Mouse (Mus musculus): Measurements from ENCODE around the gene Mlec. TPM values are rescaled to one million over a fixed set of nuclear protein-coding genes. Genes with fewer than 3 reads are reported as not detected.
"Not testable (repeated sequence)": the region's sequence is repeated elsewhere in the genome, so short reads cannot be mapped to it uniquely, and the experiment has no call there.

The Mlec gene
- polyA plus RNA-seq, 1 experiment from 2014 or later: 56.4 TPM

DNA sequence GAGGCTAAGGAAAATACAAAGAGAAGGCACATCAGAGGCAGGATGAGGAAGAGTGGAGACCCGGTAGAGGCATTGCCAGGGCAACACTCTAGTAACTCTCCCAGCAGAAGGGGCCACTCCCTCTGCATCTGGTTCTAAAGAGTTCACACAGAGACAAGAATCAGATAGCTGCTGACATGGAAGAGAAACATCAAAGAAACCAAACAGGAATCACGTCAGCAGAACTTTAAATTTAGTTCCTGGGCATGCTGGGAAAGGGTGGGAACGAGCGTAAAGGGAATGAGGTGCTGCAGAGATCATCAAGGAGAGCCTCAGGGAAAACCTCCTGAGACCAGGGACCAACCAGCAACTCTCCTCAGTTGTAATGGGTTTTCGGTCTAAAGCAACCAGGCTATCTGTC lies 7.0 kb downstream of the Mlec start:
- Histone ChIP-seq H3K27ac (ENCODE audit: low read depth, low read length) (no peak overlapping the region), H3K36me3 (ENCODE audit: control insufficient read depth, insufficient read depth, low read length) (peaks cover 16% of the 10 kb centered on the region), H3K9ac (ENCODE audit: low read length) (no peak overlapping the region), H3K4me1 (replicated peaks; ENCODE audit: control insufficient read depth, insufficient read depth, low read length) (peaks cover 6% of the 10 kb centered on the region), H3K4me3 (ENCODE audit: low read depth, low read length) (no peak overlapping the region), H3K27me3 (ENCODE audit: control insufficient read depth, insufficient read depth, low read length) (no peaks in the 10 kb centered on the region), H3K9me3 (ENCODE audit: control insufficient read depth, low read length) (no peaks in the 10 kb centered on the region), H3K4me2 (ENCODE audit: low read depth, low read length, severe bottlenecking) (no peak overlapping the region)
- DNase-seq (ENCODE audit: low spot score) (no peak), ATAC-seq (replicated peaks; ENCODE audit: low FRiP score) (no peak)
- 93% methylated on average over 5 of the region's 5 CpGs for WGBS

GRCm38 (mm10) chr5:115149675-115150459 lies 8.1 kb downstream of the Mlec start:
- Histone ChIP-seq H3K27me3 (ENCODE audit: control insufficient read depth, insufficient read depth, low read length) (no peaks in the 10 kb centered on the region), H3K9me3 (ENCODE audit: control insufficient read depth, low read length) (no peaks in the 10 kb centered on the region), H3K4me3 (ENCODE audit: low read depth, low read length) (no peak overlapping the region), H3K27ac (ENCODE audit: low read depth, low read length) (no peak overlapping the region), H3K36me3 (ENCODE audit: control insufficient read depth, insufficient read depth, low read length) (peaks cover 16% of the 10 kb centered on the region), H3K4me2 (ENCODE audit: low read depth, low read length, severe bottlenecking) (no peak overlapping the region), H3K9ac (ENCODE audit: low read length) (no peak overlapping the region), H3K4me1 (replicated peaks; ENCODE audit: control insufficient read depth, insufficient read depth, low read length) (no peaks in the 10 kb centered on the region)
- DNase-seq (ENCODE audit: low spot score) (no peak), ATAC-seq (replicated peaks; ENCODE audit: low FRiP score) (no peak)
- 97% methylated on average over 14 of the region's 14 CpGs for WGBS

DNA sequence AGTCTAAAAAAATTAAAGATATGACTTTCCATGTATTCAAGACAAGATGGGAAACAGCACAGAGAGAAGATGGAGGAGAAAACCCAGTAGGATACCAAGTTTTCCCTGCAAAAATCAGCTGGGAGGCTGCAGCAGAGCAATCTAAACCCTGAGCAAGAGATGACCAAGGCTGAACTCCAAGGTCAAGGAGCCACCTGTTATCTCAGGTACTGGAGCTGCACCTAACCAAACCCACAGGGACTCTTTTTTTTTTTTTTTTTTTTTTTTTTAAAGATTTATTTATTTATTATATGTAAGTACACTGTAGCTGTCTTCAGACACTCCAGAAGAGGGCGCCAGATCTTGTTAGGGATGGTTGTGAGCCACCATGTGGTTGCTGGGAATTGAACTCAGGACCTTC lies 9.1 kb downstream of the Mlec start:
- H3K36me3 ChIP-seq (ENCODE audit: control insufficient read depth, insufficient read depth, low read length): peaks cover 16% of the 10 kb centered on the region
- no CpG with 5 or more reads among the region's 1 CpGs for WGBS
- H3K27ac ChIP-seq (ENCODE audit: low read depth, low read length); H3K27me3 ChIP-seq (ENCODE audit: control insufficient read depth, insufficient read depth, low read length); H3K9ac ChIP-seq (ENCODE audit: low read length); H3K4me2 ChIP-seq (ENCODE audit: low read depth, low read length, severe bottlenecking); H3K9me3 ChIP-seq (ENCODE audit: control insufficient read depth, low read length); DNase-seq (ENCODE audit: low spot score); H3K4me1 ChIP-seq (replicated peaks; ENCODE audit: control insufficient read depth, insufficient read depth, low read length); ATAC-seq (replicated peaks; ENCODE audit: low FRiP score); H3K4me3 ChIP-seq (ENCODE audit: low read depth, low read length): not testable (repeated sequence)

DNA sequence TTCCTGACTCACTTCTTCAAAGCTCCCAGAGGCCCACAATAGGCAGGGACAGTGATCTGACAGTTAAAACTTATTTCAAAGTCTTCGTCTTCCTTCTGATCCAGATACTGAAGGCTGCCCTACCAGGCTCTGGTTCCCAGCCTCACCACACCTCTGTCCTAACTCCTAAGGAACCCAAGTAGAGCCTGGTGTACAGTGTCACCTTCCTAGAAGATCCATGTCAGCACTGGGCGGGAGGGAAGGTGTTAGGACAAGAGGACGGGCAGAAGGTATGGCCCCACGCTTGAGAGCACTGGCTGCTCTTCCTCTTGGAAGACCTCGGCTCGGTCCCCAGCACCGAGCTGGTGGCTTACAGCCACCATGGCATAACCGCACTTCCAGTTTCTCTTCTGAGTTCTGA lies 9.6 kb downstream of the Mlec start:
- Histone ChIP-seq H3K9ac (ENCODE audit: low read length) (no peak overlapping the region), H3K27me3 (ENCODE audit: control insufficient read depth, insufficient read depth, low read length) (no peaks in the 10 kb centered on the region), H3K27ac (ENCODE audit: low read depth, low read length) (no peak overlapping the region), H3K4me1 (replicated peaks; ENCODE audit: control insufficient read depth, insufficient read depth, low read length) (no peaks in the 10 kb centered on the region), H3K9me3 (ENCODE audit: control insufficient read depth, low read length) (no peaks in the 10 kb centered on the region), H3K36me3 (ENCODE audit: control insufficient read depth, insufficient read depth, low read length) (peaks cover 16% of the 10 kb centered on the region), H3K4me3 (ENCODE audit: low read depth, low read length) (no peak overlapping the region), H3K4me2 (ENCODE audit: low read depth, low read length, severe bottlenecking) (no peak overlapping the region)
- ATAC-seq (replicated peaks; ENCODE audit: low FRiP score) (no peak), DNase-seq (ENCODE audit: low spot score) (no peak)
- 91% methylated on average over 8 of the region's 8 CpGs for WGBS

GRCm38 (mm10) chr5:115147388-115147787 lies 10.6 kb downstream of the Mlec start:
- 95% methylated on average over 3 of the region's 3 CpGs for WGBS
- ATAC-seq (replicated peaks; ENCODE audit: low FRiP score): no peak
- no peak overlapping the region for H3K27ac ChIP-seq (ENCODE audit: low read depth, low read length)

GRCm38 (mm10) chr5:115146747-115147130 lies 11.2 kb downstream of the Mlec start:
- Histone ChIP-seq H3K27me3 (ENCODE audit: control insufficient read depth, insufficient read depth, low read length) (no peaks in the 10 kb centered on the region), H3K36me3 (ENCODE audit: control insufficient read depth, insufficient read depth, low read length) (peaks cover 16% of the 10 kb centered on the region), H3K4me1 (replicated peaks; ENCODE audit: control insufficient read depth, insufficient read depth, low read length) (no peaks in the 10 kb centered on the region), H3K9me3 (ENCODE audit: control insufficient read depth, low read length) (no peaks in the 10 kb centered on the region), H3K9ac (ENCODE audit: low read length) (no peak overlapping the region), H3K27ac (ENCODE audit: low read depth, low read length) (no peak overlapping the region), H3K4me2 (ENCODE audit: low read depth, low read length, severe bottlenecking) (no peak overlapping the region), H3K4me3 (ENCODE audit: low read depth, low read length) (no peak overlapping the region)
- ATAC-seq (replicated peaks; ENCODE audit: low FRiP score) (no peak), DNase-seq (ENCODE audit: low spot score) (no peak)

More at GRCm38 (mm10) chr5:115147388-115147787, 10.6 kb downstream of the Mlec start:
- Histone ChIP-seq H3K4me2 (ENCODE audit: low read depth, low read length, severe bottlenecking) (no peak overlapping the region), H3K4me1 (replicated peaks; ENCODE audit: control insufficient read depth, insufficient read depth, low read length) (no peaks in the 10 kb centered on the region), H3K9ac (ENCODE audit: low read length) (no peak overlapping the region), H3K4me3 (ENCODE audit: low read depth, low read length) (no peak overlapping the region), H3K9me3 (ENCODE audit: control insufficient read depth, low read length) (no peaks in the 10 kb centered on the region), H3K27me3 (ENCODE audit: control insufficient read depth, insufficient read depth, low read length) (no peaks in the 10 kb centered on the region), H3K36me3 (ENCODE audit: control insufficient read depth, insufficient read depth, low read length) (peaks cover 16% of the 10 kb centered on the region)
- DNase-seq (ENCODE audit: low spot score): no peak

GRCm38 (mm10) chr5:115145976-115146746 lies 11.8 kb downstream of the Mlec start:
- 86% methylated on average over 6 of the region's 6 CpGs for WGBS
- ATAC-seq (replicated peaks; ENCODE audit: low FRiP score): no peak
- Histone ChIP-seq H3K27ac (ENCODE audit: low read depth, low read length) (no peak overlapping the region), H3K9me3 (ENCODE audit: control insufficient read depth, low read length) (no peaks in the 10 kb centered on the region), H3K36me3 (ENCODE audit: control insufficient read depth, insufficient read depth, low read length) (peaks cover 16% of the 10 kb centered on the region), H3K4me3 (ENCODE audit: low read depth, low read length) (no peak overlapping the region), H3K27me3 (ENCODE audit: control insufficient read depth, insufficient read depth, low read length) (no peaks in the 10 kb centered on the region), H3K4me2 (ENCODE audit: low read depth, low read length, severe bottlenecking) (no peak overlapping the region), H3K4me1 (replicated peaks; ENCODE audit: control insufficient read depth, insufficient read depth, low read length) (no peaks in the 10 kb centered on the region), H3K9ac (ENCODE audit: low read length) (no peak overlapping the region)
- no peak for DNase-seq (ENCODE audit: low spot score)

GRCm38 (mm10) chr5:115145253-115145968 lies 12.6 kb downstream of the Mlec start:
- no peaks in the 10 kb centered on the region for H3K9me3 ChIP-seq (ENCODE audit: control insufficient read depth, low read length)
- no peak overlapping the region for H3K4me2 ChIP-seq (ENCODE audit: low read depth, low read length, severe bottlenecking)
- WGBS: 81% methylated on average over 11 of the region's 11 CpGs
- no peaks in the 10 kb centered on the region for H3K27me3 ChIP-seq (ENCODE audit: control insufficient read depth, insufficient read depth, low read length)
- no peak overlapping the region for H3K4me3 ChIP-seq (ENCODE audit: low read depth, low read length)
- H3K4me1 ChIP-seq (replicated peaks; ENCODE audit: control insufficient read depth, insufficient read depth, low read length): no peaks in the 10 kb centered on the region
- no peak for ATAC-seq (replicated peaks; ENCODE audit: low FRiP score)
- no peak for DNase-seq (ENCODE audit: low spot score)
- H3K9ac ChIP-seq (ENCODE audit: low read length): no peak overlapping the region
- H3K27ac ChIP-seq (ENCODE audit: low read depth, low read length): no peak overlapping the region
- H3K36me3 ChIP-seq (ENCODE audit: control insufficient read depth, insufficient read depth, low read length): peaks cover 13% of the 10 kb centered on the region

Measured in forebrain, embryonic 11.5 days (tissue).